Comparison of ENCODE assay signal across 8 mouse cellular contexts in genomic region chr10:53641507-53641906, GRCm38 (mm10). TPM values are rescaled to one million over a fixed set of nuclear protein-coding genes. Genes with fewer than 3 reads are reported as not detected.
DNase-seq lines count a peak whose midpoint lies in the region; ATAC-seq lines count a peak whose summit lies in the region.

No protein-coding gene starts in this region.

- no peaks in the 10 kb centered on the region for H3K36me3 ChIP-seq in heart, embryonic 11.5 days (ENCODE audit: control insufficient read depth, insufficient read depth, low read length)
- no peaks in the 10 kb centered on the region for H3K36me3 ChIP-seq in hindbrain, embryonic 13.5 days
- H3K36me3 ChIP-seq in splenic B cell, adult 2 months (ENCODE audit: control insufficient read depth, insufficient read depth, low read length, poor library complexity, severe bottlenecking), result no peaks in the 10 kb centered on the region

- H3K9me3 ChIP-seq in heart, embryonic 11.5 days (replicated peaks; ENCODE audit: control insufficient read depth, low read length), result no peaks in the 10 kb centered on the region
- no peaks in the 10 kb centered on the region for H3K9me3 ChIP-seq in hindbrain, embryonic 13.5 days

- H3K4me1 ChIP-seq in heart, embryonic 11.5 days (ENCODE audit: control insufficient read depth, insufficient read depth, low read length), result no peaks in the 10 kb centered on the region
- no peaks in the 10 kb centered on the region for H3K4me1 ChIP-seq in hindbrain, embryonic 13.5 days (replicated peaks)

- no peaks in the 10 kb centered on the region for H3K27me3 ChIP-seq in heart, embryonic 11.5 days (ENCODE audit: control insufficient read depth, insufficient read depth, low read length)
- H3K27me3 ChIP-seq in hindbrain, embryonic 13.5 days, result no peaks in the 10 kb centered on the region
- H3K27me3 ChIP-seq in splenic B cell, adult 2 months (ENCODE audit: control insufficient read depth, insufficient read depth, low read length, poor library complexity, severe bottlenecking), result no peaks in the 10 kb centered on the region

- H3K27ac ChIP-seq in heart, embryonic 11.5 days (ENCODE audit: low read depth, low read length), result no peak overlapping the region
- no peak overlapping the region for H3K27ac ChIP-seq in hindbrain, embryonic 13.5 days

- H3K9ac ChIP-seq in heart, embryonic 11.5 days (ENCODE audit: low read depth, low read length), result no peak overlapping the region
- no peak overlapping the region for H3K9ac ChIP-seq in hindbrain, embryonic 13.5 days

- H3K4me2 ChIP-seq in heart, embryonic 11.5 days, result no peak overlapping the region
- H3K4me2 ChIP-seq in hindbrain, embryonic 13.5 days, result no peak overlapping the region

- peak; percentile 59 for DNase-seq in heart, postnatal 4 days
- peak; percentile 73 for DNase-seq in cerebellum, adult 9-10 months
- DNase-seq in lung, postnatal 14 days, result peak; percentile 33
- DNase-seq in splenic B cell, adult 2 months (ENCODE audit: low read depth, low spot score), result peak; percentile 51
- no peak for DNase-seq in gastrocnemius, postnatal 14 days

- H3K4me3 ChIP-seq in heart, embryonic 11.5 days (ENCODE audit: low read depth, low read length), result no peak overlapping the region
- no peak overlapping the region for H3K4me3 ChIP-seq in hindbrain, embryonic 13.5 days

- intact Hi-C loops in gastrocnemius, postnatal 14 days (cut with DNase I; ENCODE audit: low total_unique reads), result no loop called here

- ATAC-seq in heart, embryonic 11.5 days (replicated peaks; ENCODE audit: insufficient number of reproducible peaks, low FRiP score, low TSS enrichment), result no peak
- ATAC-seq in CD4-positive, CD25-positive, alpha-beta regulatory T cell, adult 4 months, result peak; percentile 76
- ATAC-seq in hindbrain, embryonic 13.5 days (ENCODE audit: low FRiP score), result peak; percentile 66; the same call in 1 of the 2 replicates

RNA-seq across cellular contexts. Expression of gene Mcm9, which starts 11.3 kb away (rescaled TPM):
- total RNA-seq in heart, postnatal 4 days (2021), result 10 to 100 TPM; 13.7 to 14.5 TPM
- 11.2 and 11.4 TPM in 2 replicates for polyA plus RNA-seq in heart, embryonic 11.5 days (2014; fragmentation: Nextera tagmentation; extraction: Ambion mirVana)
- 1 to 10 TPM; 5.0 to 5.3 TPM for polyA plus RNA-seq in CD4-positive, CD25-positive, alpha-beta regulatory T cell, adult 4 months (2017; shearing (Covaris generic))
- 7.3 and 7.6 TPM in 2 replicates for polyA plus RNA-seq in hindbrain, embryonic 13.5 days (2015; fragmentation: Nextera tagmentation; extraction: Ambion mirVana)
- 1 to 10 TPM; 2.0 to 2.2 TPM for total RNA-seq in gastrocnemius, postnatal 14 days (2021)

RNA-seq across cellular contexts. Expression of gene Asf1a, which starts 45.0 kb away (rescaled TPM):
- 10 to 100 TPM; 41.0 to 41.5 TPM for total RNA-seq in heart, postnatal 4 days (2021)
- 84.0 and 88.8 TPM in 2 replicates for polyA plus RNA-seq in heart, embryonic 11.5 days (2014; fragmentation: Nextera tagmentation; extraction: Ambion mirVana)
- polyA plus RNA-seq in CD4-positive, CD25-positive, alpha-beta regulatory T cell, adult 4 months (2017; shearing (Covaris generic)), result 10 to 100 TPM in 1 of 2 experiments, 1 to 10 TPM in 1; 6.8 to 10.4 TPM
- polyA plus RNA-seq in hindbrain, embryonic 13.5 days (2015; fragmentation: Nextera tagmentation; extraction: Ambion mirVana), result 92.5 and 95.1 TPM in 2 replicates
- total RNA-seq in gastrocnemius, postnatal 14 days (2021), result 10 to 100 TPM; 18.6 to 21.2 TPM
